Mouse (Mus musculus): Measurements from ENCODE around the gene Acad9.

The Acad9 gene

DNA sequence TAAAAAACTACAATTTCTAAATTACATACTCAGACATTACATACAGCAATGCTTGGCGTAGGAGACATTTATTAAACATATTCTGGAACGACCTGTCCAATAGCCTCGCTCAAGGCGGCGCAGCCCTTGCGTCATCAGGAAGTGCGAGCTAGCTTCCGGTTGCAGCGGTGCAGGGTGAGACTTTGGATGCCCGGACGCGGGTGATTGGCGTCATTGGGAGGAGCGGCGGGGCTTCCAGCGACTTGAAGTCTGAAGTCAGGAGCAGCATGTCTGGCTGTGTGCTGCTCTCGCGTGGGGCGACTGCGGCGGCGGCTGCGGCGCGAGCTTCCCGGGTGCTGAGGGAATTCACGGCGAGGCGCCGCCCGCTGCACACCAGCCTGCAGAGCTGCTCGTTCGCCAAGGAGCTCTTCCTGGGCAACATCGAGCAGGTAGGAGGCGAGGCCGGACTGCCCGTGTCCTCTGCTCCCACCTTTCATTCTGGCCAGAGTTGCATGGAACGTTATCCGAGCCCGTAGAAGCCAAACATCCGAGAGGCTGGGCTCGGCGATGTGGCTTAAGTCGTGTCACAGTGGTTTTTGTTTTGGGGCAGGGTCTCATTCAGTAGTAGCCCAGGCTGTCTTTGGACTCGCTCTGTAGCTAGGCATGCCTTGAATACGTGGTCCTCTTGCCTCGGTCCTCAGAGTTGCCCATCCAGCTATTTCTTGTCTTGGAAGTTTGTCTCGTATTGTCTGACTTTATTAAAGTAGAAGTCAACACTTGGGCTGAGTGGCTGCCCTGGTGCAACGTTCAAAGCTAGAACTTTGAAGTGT, at the start of gene Acad9:
Acad9 (plus strand) TSS at position 137 of the 809 bp plus-strand sequence.
- peak; percentile 94 for DNase-seq (ENCODE audit: extremely low spot score, low spot score)

GRCm38 (mm10) chr3:36025732-36026131, 40.0 kb upstream of the Acad9 start:
- DNase-seq (ENCODE audit: extremely low spot score, low spot score) = no peak

GRCm38 (mm10) chr3:36029993-36030392, 35.8 kb upstream of the Acad9 start:
- no peak for DNase-seq (ENCODE audit: extremely low spot score, low spot score)

DNA sequence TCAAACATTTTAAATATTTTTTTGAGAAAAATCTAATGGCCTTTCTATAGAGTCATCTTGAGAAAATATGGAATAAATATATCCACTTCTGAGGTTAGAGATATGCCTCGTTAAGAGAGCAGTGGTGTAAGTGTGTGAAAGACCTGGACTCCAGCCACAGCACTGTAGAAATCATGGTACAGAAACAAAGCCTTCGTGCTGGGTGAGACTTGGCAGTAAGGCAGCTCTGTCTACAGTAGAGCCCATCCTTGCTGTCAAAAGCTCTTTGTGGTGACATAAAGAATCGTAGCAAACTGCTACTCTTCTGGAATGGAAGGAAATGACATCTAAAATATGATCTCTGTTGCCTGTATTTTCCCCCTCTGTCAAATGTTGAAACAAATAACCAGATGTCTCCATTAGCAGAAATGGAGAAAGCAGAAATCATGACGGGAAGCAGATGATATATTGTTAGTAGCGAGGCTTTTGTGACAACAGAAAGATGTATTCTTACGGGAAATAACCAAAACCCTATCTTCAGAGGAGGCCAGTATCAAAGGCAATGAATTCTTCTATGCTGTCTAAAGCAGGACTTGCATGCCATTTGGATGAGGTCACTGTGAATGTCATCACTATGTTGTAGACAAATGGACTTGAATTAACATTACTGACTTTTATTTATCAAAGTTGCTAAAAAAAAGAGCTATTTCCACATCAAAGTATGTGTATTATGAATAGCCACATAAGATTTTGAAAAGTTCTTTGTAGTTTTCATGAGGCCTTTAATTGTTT, 33.9 kb upstream of the Acad9 start:
- DNase-seq (ENCODE audit: extremely low spot score, low spot score) = no peak

DNA sequence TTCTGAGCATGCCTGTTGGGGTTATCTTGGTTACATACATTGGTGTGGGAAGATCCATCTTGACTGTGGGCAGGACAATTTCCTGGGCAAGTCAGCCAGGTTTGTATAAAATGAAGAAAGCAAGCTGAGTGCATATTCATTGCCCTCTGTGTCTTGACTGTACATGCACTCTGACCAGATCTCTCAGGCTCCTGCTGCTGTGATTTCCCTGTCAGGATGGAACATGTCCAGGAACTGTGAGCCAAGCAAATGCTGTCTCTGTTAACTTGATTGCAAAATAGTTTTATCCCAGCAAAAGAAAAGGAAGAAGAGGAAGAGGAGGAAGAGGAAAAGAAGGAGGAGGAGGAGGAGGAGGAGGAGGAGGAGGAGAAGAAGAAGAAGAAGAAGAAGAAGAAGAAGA, 21.3 kb upstream of the Acad9 start:
- DNase-seq (ENCODE audit: extremely low spot score, low spot score) = no peak

- DNase-seq (ENCODE audit: extremely low spot score, low spot score) = no peak
These were observed 20.7 kb upstream of the Acad9 start for GRCm38 (mm10) chr3:36045086-36045485.

GRCm38 (mm10) chr3:36049106-36049505, 16.7 kb upstream of the Acad9 start:
- DNase-seq (ENCODE audit: extremely low spot score, low spot score) = no peak

DNA sequence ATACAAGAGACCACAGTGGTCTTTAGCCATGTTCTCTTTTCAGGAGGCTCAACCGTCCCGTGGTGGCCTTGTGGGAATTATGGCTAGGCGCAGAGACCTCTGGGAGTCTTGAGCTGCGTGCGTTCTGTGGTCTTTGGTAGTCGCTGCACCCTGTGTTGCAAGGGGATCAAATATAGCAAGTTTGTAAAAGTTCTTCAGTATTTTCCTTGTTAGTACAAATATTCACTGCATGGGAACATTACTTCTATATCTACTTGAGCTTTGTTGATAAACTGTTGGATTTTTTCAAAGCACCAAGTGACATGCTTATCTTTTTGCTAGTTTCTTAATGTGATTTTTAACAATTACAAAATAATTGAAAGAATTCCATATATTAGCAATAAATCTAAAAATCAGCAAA, 12.3 kb upstream of the Acad9 start, which contains the start of gene Ccdc144b:
Ccdc144b (minus strand) TSS at position 101 of the 400 bp plus-strand sequence.
- no peak for DNase-seq (ENCODE audit: extremely low spot score, low spot score)

DNA sequence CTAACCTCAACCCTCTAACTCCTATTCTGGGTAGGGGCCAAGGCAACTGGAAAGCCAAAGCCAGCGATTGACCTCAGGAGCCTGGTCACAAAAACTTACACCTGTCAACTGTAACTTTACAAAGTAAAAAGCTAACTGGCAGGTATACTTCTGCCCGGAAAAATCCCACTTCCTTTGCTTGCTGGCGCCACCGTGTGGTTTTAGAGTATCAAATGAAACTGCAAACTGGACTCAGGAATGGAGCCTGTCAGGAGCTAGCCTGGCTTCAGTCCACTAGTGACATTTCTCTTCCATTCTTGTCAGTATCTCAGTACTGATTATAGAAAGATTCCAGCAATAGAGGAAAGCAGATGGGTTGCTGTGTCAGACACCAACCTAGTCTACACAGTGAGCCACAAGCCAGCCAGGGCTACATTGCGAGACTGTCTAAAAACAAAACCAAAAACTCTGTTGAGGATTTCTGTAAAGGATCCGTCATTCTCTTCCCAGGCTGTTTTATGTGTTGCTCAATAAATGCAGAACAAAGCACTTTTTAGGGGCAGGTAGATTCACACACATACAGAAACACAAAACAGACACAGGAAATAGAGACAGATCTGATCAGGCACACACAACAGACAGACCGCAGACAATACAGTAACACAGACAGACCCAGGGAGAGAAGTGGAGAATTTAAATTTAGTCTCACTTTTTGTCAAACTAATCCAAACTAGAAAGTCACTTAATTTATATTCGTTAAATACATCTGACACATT, 5.5 kb upstream of the Acad9 start:
- peak; percentile 51 for DNase-seq (ENCODE audit: extremely low spot score, low spot score)

GRCm38 (mm10) chr3:36064592-36065061, 1.2 kb upstream of the Acad9 start:
- no peak for DNase-seq (ENCODE audit: extremely low spot score, low spot score)

DNA sequence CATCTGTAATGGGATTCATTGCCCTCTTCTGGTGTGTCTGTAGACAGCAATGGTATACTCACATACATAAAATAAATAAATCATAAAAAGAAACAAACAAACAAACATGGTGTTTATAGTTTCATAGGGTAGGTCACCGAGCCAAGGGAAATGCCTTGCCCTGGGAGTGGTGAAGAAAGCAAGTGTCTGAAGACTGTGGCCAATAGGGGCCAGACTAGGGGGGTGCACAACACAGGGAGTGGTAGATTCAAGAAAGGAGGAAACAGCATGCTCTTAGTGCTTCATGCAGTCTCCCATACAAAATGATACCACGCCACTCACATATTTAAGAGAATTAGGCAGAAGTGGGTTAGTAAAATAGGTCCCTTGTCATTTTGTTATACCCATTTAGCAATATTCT, 613 bp upstream of the Acad9 start:
- DNase-seq (ENCODE audit: extremely low spot score, low spot score) = no peak

DNA sequence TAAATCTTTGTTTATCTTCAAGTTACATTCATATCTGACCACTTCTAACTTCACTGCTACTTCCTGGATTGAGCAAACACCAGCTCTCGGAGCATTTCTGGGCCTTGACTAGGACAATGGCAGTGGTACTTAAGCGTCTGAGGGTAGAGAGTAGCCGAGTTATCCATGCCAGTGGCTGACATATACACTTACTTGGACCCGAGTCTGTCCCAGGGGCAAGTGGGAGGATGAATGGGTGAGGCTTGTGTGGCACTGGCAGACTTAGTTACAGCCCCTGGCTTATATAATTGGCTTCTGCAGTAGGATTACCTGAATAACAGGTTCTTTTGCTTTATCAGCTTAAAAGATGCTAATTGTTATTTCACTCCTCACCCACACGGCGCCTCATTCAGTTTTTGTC, 2.0 kb downstream of the Acad9 start:
- DNase-seq (ENCODE audit: extremely low spot score, low spot score) = no peak

DNA sequence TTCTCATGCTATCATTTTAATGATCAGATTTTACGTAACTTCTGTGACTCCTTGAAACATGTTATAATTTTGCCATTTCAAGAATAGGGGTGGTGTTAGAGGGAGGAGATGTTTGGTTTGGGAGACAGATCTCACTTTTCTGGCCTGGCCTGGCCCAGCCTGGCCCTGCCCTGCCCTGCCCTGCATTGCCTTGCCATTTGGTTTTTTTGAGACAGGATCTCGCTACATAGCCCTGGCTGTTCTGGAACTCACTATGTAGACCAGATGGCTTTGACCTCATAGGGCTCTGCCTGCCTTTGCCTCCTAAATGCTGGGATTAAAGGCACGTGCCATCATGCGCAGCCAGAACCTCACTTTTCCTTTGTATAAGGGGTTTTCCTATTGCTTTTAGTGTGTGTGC, 4.7 kb downstream of the Acad9 start:
- no peak for DNase-seq (ENCODE audit: extremely low spot score, low spot score)

- no peak for DNase-seq (ENCODE audit: extremely low spot score, low spot score)
These were observed 5.3 kb downstream of the Acad9 start for GRCm38 (mm10) chr3:36071047-36071446.

DNA sequence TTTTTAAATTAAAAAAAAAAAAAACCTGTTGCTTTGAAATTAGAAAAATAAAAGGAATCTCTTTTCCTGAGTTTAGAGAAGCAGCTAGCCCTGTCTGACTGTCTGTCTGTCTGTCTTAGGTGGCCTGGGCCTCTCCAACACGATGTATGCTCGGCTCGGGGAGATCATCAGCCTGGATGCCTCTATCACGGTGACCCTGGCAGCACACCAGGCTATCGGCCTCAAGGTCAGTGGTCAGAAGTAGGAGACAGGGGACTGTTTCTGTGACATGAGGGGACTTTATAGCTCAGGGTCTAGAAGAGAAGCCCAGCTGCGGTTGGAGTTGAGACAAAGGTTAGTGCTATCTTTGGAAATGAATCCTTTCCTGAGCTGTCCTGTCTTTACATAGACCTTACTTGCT, 8.5 kb downstream of the Acad9 start:
- DNase-seq (ENCODE audit: extremely low spot score, low spot score) = no peak

- no peak for DNase-seq (ENCODE audit: extremely low spot score, low spot score)
These were observed 9.7 kb downstream of the Acad9 start for GRCm38 (mm10) chr3:36075466-36075865.

DNA sequence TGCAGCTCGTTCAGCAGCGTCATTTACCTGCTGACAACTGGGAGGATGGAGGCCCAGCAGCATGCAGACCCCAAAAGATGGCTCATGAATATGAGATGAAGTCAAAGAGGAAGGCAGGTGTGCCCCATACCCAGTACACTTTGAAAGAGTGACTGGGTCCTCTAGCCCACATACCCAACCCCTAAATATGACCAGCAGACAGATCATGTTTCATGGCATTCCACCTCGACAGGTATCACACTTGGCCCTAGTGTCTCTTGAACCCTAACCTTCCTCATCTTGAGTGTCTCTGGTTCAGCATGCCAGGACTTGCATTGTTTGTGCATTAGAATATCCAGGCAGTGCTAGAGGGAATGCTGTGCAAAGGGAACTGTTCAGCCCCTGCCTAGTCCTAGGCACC, 11.6 kb downstream of the Acad9 start:
- DNase-seq (ENCODE audit: extremely low spot score, low spot score) = no peak

DNA sequence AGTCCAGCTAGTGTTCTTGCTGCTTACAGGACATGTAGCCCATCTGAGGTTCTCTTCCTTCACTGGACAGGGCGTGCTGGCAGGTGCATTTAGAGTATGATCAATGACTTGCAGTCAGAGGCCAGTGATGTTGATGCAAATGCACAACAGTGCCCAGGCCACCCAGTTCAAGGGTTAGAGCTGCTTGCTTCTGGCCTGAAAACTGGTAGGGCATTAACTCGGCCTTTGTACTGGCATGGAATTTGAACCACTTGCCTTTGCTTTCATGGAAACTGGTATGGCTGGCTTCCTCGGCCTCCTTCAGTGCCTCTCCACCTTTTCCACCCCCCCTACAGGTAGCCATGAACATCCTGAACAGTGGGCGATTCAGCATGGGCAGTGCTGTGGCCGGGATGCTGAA, 14.1 kb downstream of the Acad9 start:
- no peak for DNase-seq (ENCODE audit: extremely low spot score, low spot score)

- DNase-seq (ENCODE audit: extremely low spot score, low spot score) = no peak
These were observed 15.0 kb downstream of the Acad9 start for GRCm38 (mm10) chr3:36080741-36081140.

DNA sequence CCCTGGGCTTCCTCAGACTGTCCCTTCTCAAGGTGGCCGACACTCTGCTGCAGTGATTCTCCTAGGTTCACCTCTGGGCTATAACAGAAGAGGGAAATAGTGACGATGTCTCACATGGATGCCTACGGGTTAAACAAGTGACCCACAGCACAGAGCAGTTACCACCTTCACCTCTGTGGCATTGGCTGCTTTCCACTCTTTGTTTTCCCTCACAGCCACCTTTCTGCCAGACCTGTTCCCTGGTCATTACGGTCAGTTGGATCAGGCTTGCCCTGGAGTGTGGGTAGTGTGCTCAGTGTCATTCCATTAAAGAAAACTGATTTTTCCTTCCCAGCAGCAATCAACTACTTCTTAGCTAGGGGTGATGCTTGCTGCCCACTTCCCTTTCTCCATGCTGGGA, 17.1 kb downstream of the Acad9 start:
- DNase-seq (ENCODE audit: extremely low spot score, low spot score) = no peak

GRCm38 (mm10) chr3:36083381-36083780, 17.6 kb downstream of the Acad9 start:
- no peak for DNase-seq (ENCODE audit: extremely low spot score, low spot score)

DNA sequence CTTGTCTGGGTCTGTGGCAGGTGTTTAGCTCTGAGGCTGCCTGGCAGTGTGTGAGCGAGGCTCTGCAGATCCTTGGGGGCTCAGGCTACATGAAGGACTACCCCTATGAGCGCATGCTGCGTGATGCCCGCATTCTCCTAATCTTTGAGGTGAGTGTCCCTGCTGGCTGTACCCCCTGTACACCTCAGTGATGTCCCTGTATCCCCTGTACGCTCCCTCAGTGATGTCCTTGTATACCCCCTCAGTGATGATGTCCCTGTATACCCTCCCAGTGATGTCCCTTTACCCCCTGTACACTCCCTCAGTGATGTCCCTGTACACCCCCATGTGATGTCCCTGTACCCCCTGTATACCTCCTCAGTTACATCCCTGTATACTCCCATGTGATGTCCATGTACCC, 19.6 kb downstream of the Acad9 start:
- no peak for DNase-seq (ENCODE audit: extremely low spot score, low spot score)
